Mouse (Mus musculus) ES-E14 (cell line): ENCODE measurements at regions not wholly inside any gene's neighbourhood (a gene's known extent, or its start where the extent isn't known, plus 50 kb on each side); places are given as distances from the start of the nearest gene placed in this dataset.

ENCODE experiments used
- CHD2 ChIP-seq: IDR thresholded peaks from 2 replicates; pipeline ENCODE4 v1.6.1; 2014; ENCODE audit warnings: mild to moderate bottlenecking, low read depth, low read length, inconsistent platforms
- HCFC1 ChIP-seq: IDR thresholded peaks from 2 replicates; pipeline ENCODE4 v1.6.1; 2012; ENCODE audit warnings: low read length, inconsistent platforms, borderline replicate concordance; ENCODE audit not compliant: insufficient read depth
- ZNF384 ChIP-seq: IDR thresholded peaks from 2 replicates; pipeline ENCODE4 v1.6.1; 2012; ENCODE audit warnings: low read depth, low read length, inconsistent platforms

DNA sequence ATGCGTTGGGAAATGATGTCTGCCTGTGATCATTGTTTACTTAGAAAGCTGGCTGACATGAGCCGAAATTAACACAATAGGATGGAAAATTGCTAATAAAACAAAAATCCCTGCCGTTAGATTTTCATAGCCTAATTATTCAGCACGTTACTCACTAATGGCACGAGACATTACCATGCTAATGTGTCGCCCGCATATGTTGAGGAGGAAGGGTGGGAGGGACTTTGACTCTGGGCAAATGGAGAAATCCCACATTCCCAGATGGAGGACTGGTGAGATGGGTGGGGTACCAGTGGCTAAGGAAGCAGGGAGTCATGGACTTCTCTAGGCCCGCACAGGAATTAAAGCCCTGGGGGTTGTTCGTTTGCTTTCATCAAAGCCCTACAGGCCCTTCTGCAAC is 155.8 kb upstream of the Podxl start:
- TF ChIP-seq CHD2 (no peak), ZNF384 (no peak), HCFC1 (no peak)
